8 mouse cellular contexts compared by ENCODE assay signal in the genomic region with DNA sequence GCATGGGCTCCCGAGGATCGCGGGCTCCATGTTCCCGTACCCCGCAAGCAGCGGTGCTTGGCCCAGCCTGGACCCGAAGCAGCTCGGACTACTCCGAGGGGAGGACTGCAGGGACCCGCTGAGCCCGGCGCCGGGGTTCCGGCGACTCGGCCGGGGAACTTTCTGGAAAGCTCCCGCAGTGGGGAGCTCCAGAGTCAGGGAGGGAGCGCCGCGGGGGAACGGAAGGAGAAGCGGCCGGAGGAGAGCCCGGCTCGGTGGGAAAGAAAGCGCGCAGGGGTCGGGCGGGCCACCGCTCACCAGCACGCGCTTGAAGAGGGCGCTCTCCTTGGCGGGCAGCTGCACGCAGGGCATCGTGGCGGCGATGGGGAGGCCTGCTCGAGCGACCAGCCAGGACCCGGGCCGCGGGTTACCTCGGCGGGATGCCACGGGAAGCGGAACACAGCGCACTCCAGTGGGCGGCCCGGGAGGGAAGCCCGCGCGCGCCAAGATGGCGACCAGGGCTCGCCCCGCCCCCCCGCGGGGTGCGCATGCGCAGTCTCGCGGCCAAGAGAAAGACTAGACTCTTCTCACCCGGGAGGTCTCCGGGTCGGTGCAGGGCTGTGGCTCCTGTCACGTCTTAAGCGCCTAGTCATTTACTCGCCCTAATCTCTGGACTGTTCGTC. TPM values are rescaled to one million over a fixed set of nuclear protein-coding genes. Genes with fewer than 3 reads are reported as not detected.
DNase-seq lines count a peak whose midpoint lies in the region; ATAC-seq lines count a peak whose summit lies in the region.

A gene (minus strand): TSS at position 514 of the 662 bp plus-strand sequence.

- DNase-seq in ZHBTc4 (ENCODE audit: low read depth, low spot score): peak; percentile 93
- peak; percentile 93 to 95 for DNase-seq in gastrocnemius, adult 8-10 months (ENCODE audit: low spot score in 2 of 2)
- peak; percentile 97 for DNase-seq in induced T-regulatory cell, adult 2 months (ENCODE audit: low read depth)
- DNase-seq in left cerebral cortex, adult 9 months (ENCODE audit: low spot score in 2 of 2): peak; percentile 79 to 91
- DNase-seq in right cerebral cortex, postnatal 14 days: peak; percentile 95
- peak; percentile 91 to 93 for DNase-seq in urinary bladder, postnatal 36 days (ENCODE audit: low spot score in 2 of 2)

- ATAC-seq in common myeloid progenitor, adult 5-6 weeks (replicated peaks; ENCODE audit: low read depth, poor library complexity, severe bottlenecking): peak; percentile 76
- peak; percentile 81 for ATAC-seq in megakaryocyte progenitor cell, adult 5-6 weeks (replicated peaks; ENCODE audit: poor library complexity)

RNA-seq across cellular contexts. Expression of the gene that starts here (rescaled TPM):
- total RNA-seq in common myeloid progenitor, adult 5-6 weeks (2017): 30.6 and 71.9 TPM in 2 replicates
- 10 to 100 TPM; 22.9 to 28.9 (median 25.4) TPM for total RNA-seq in gastrocnemius, adult 8-10 months (2022)
- total RNA-seq in megakaryocyte progenitor cell, adult 5-6 weeks (2015): 65.7 and 71.2 TPM in 2 replicates
- 30.7 and 49.9 TPM in 2 replicates for total RNA-seq in megakaryocyte progenitor cell, adult 5-6 weeks (2017)

Comparison
In these comparisons a context has a peak if more than half of its experiments do, and no peak if none do; other contexts are left out.
1. Peak in every context shown above with its lines: DNase-seq and ATAC-seq.